Mouse (Mus musculus) G1E-ER4 (cell line): ENCODE data around the gene Scoc. TPM values are rescaled to one million over a fixed set of nuclear protein-coding genes. Genes with fewer than 3 reads are reported as not detected.

Experiments used
- GATA1 ChIP-seq: IDR thresholded peaks from one replicate; pipeline ENCODE4 v1.8.0; 2012; ENCODE audit warnings: low read length, inconsistent platforms
- polyA plus RNA-seq: library from polyadenylated mRNA; stranded (reverse); fragments of >175 nt; gene quantifications from 2 replicates; pipeline ENCODE4 v1.2.3, GENCODE M21; 2012

Gene Scoc
- polyA plus RNA-seq, 1 experiment, result 1.8 TPM

DNA sequence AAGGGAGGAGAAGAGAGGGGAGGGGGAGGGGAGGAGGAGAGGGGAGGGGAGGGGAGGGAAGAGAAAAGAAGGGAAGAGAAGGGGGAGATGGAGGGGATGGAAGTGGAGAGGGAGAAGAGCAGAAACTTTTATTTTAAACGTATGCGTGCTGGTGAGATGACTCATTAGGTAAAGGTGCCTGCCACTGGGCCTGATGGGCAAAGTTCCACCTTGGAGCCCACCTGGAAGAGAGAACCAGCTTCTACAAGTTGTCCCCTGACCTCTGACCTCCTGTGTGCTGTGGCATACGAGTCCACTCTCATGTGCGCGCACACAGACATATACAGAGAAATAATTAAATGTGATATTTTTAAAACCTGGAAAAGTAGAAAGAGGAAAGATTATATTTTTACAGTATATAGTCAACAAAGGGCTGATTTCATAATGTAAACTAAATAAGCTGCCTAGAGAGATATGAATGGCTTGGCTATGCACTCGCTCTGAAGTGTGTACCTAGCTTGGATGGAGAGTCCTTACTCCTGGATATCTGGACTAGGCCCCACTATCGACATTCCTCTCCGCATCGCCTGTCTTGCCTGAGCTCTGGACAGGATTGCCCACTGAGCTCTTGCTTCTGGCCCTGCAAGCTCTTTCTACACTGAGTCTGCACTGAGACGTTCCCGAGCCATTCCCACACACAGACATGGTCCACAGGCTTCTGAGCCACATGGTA is 39.2 kb downstream of the Scoc start:
- no peak for TF ChIP-seq GATA1

DNA sequence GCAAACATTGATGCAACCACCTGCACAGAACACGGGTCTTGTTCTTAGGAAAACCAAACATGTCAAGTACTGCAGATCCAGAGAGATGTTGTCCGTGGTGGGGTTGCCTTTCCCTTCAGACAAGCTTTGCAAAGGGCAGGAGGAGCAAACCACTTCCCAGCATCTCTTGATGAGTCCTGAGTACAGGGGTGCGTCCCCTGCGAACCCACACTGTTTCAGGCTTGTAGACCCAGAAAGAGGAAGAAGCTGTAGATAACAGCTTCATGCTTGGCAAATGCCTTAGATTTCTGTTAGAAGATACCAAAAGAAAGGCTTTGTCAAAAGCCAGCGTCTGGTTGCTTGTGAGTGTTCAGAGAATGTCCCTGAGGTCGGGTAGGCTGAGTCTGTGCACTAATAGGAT is 40.2 kb downstream of the Scoc start:
- no peak for TF ChIP-seq GATA1

DNA sequence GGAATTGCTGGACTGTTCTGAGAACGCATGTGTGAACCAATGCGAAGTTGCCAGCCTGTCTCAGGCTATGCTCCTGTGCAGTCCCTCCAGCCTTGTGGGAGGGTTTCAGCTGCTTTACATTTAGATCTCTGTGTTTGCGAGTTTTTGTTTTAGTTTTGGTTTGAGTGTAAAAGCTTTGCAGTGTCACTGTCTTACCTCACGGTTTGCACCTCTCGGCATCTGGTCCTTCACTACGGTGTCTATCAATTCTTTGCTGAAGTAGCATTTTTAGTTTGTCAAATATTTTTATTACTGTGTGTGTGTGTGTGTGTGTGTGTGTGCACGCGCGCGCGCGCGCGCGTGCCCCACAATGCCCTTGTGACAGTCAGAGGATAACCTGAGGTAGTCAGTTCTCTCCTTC is 41.3 kb downstream of the Scoc start:
- TF ChIP-seq GATA1, result no peak

DNA sequence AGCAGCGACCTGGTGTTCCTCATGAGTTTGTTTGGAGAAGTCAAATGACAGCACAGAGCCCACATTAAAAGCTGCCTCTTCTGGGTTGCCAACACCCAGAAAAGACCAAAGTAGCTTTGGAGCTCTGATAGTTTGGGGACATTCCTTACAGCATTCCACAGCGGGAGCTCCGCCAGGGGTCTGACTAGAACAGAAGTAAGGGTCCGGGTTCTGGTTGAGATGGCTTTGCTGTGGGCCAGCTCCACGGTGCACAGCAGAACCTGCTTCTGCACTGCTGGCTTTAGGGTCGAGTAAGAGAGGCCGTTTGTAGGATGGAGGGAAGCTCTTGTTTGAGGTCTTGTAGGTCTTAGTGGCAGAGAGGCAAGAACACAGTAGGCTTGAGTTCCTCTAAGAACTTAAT is 49.7 kb downstream of the Scoc start:
- TF ChIP-seq GATA1, result no peak

DNA sequence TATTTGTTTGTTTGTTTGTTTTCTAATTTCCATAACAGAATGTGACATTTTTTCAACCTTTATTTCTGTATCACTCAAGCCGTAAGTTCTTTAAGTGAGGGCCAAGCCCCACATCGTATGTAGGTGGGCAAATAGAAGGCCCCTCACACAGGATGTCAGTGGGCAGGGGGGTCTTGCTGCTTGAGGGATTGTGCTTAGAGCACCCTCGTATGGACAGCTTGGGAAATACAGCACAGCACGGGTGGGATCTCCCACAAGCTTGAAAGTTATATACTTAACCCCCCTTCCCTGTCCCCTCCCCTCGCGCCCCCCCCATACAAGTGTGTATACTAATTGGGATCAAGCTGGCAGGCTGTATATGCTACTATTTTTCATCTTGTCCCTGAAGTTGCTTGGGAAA is 51.4 kb downstream of the Scoc start:
- no peak for TF ChIP-seq GATA1

DNA sequence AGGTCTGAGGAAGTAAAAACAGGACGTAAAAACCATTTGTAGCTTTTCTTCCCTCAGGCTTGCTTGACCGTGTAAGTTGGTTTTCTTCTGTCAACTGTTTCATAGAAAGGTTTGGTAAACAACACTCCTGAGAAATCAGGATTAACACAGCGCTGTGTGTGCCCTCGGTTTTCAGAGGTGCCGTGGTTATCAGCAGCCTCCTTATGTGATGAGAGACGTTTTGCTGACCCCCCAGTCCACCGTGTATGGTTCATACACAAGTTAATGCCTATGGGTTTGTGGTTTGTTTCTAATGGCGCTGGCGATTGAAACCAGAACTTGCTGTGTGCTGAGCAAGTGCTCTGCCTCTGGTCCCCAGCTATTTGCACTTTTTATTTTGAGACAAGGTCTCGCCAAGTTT is 52.6 kb downstream of the Scoc start:
- TF ChIP-seq GATA1, result no peak

DNA sequence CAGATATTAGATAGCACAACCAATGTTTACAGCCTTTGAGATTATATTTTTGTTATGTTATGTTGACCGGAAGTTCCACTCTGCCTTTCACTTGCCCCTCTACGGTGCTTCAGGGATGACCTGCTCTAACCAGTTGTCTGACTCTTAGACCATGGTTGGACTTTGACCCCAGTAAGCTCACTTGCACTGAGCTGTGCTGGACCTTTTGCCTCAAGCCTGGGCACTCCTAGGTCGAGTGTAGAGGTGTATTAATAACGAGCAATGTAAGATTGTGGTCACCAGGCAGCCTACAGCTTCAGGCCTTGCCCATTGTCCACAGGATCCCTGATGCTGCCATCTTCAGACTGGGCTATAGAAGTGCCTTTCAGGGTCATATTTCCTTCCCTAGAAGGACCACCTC is 60.5 kb downstream of the Scoc start:
- no peak for TF ChIP-seq GATA1

DNA sequence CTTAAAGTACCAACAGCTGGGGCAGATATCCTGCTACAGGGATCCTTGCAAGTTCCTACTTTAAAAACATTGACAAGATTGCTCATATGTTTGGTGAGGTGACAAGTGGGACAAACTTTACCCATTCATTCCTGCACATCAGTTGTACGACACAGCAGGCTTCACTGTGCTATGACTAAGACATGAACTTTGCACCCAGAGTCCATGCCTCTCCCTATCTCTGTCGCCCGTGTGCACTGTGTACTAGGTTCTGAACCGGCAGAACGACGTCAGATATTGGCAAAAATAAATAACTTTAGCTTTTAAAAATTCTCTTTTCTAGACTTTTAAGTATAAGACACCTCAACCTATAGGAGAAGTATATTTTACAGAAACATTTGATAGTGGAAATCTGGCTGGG is 61.5 kb downstream of the Scoc start:
- TF ChIP-seq GATA1, result no peak

DNA sequence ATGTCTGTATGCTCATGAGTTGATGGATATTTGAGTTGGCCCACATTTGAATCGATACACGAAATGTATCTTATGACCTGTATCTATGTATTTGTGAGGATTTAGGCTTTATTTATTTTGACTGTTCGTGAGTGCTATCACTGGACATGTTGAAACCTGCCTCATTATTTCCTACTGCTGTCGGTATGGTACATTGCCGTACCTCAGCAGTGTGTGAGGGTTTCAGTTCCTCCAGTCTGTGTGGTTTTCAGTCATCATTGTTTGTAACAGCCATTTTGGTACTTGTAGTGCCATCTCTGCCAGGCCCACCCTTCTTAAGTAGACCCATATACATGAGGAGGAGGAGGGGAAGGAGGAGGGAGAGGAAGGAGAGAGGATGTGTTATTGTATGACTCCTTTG is 63.9 kb downstream of the Scoc start:
- TF ChIP-seq GATA1, result no peak

DNA sequence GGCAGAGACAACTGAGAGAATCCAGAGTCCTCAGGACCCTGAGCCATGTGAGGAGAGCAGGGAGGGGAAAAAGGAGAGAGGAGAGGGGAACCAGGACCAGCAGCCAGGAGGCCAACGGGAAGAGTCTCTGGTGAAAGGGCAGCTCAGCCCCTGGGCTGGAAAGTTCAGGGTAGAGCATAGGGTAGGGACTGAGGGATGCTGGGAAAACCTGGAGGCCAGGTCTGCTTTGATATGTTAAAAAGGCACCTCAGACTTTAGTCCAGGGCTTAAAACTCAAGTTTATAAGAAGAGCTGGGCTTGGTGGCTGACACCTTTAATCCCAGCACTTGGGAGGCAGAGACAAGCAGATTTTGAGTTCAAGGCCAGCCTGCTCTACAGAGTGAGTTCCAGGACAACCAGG is 65.7 kb downstream of the Scoc start:
- TF ChIP-seq GATA1, result no peak

DNA sequence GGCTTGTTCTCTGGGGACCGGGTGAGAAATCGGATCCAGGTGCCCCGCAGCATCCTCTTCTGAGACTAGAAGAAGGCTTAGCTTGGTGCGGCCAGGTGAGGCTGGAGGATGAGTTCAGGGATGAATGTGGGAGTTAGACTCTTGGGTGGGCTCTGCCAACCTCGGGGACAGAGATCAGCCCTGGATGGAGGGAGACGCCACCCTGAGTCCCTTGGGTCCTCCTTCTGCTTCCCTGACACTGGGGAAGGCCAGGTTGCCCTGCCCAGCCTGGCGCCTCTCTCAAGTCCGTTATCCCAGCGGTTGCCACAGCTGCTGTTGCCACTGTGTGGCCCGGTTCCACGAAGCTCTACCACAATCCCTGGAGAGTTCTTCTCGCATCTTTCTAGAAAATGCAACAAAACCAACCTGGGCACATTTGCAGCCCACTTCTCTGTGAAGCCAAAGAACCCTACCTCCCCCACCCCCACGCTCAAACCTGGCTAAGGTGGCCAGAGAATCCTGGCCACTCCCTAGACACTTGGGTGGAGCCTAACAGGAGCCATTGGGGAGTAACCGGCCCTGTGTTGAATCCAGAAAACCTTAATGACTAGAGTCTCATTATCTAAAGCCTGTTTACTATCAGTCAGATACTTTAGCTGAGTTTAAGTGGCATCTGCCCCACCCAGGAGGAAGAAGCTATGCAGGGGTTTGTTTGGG is 68.0 kb downstream of the Scoc start:
- no peak for TF ChIP-seq GATA1

DNA sequence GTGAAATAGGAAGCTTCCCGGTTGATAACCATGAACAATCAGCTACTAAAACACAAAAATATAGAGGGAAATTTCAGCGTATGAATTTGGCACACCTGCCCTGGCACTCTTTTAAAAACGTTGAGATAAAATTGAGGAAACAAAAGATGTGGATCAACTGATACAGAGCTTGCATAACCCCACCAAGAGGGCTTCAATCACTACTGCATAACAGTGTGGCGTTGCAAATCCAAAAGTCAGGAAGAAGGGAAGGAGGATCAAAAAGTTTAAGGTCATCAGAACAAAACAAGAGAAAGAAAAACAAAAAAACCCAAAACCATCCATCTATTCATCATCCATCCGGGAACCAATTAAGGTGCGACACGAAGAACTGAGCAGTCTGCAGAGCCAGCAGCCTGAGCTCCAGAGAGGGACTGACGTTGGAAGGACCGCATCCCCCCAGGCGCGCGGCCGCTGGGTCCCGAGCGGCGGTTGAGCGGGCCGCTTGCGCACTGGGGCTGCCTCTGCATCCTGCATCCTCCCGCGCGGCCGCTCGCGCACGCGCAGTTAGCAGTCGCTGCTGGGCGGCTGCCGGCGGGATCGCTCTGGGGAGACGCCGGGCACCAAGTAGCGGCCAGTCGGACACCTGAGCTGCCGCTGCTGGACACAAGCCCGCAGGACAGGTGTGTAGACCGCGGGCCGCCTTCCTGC is 68.7 kb downstream of the Scoc start, which contains the start of gene Clgn:
Gene Clgn (plus strand): TSS at position 552 of the 690 bp plus-strand sequence.
- no peak for TF ChIP-seq GATA1

DNA sequence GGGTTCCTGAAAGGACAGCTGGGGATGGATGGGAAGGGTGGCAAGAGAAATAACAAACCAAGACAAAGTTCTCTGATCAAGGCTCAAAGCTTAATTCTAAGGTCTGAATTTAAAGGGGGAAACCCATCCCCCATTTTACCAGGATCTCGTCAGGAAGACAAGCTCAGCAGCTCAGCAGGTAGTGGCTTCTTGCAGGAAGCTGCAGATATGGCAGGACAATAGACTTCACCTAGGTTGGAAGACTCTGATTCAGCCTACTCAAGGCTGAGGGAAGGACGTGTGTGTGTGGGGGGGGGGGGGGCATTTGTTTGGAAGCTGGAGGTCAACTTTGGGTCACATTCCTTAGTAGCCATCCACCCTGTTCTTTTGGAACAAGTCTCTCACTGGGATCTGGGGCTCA is 75.3 kb downstream of the Scoc start:
- TF ChIP-seq GATA1, result no peak

DNA sequence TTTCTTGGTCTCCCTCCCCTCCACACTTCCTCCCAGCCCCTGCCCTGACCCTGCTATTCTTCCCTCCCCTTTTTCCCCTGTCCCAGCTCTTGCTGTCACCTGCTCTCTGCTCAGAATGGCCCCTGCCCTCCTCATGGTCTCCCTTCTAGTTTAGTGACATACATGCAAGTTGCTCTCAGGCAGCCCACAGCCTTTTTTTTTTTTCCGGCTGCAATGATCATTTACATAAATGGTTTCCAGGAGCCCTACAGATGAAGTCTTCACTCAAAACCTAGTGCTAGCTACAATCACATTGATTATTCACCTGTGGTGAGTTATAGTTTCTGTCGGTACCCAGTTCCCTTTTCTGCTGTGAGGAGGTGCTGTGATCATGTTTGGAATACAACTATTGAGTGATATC is 77.2 kb downstream of the Scoc start:
- no peak for TF ChIP-seq GATA1

DNA sequence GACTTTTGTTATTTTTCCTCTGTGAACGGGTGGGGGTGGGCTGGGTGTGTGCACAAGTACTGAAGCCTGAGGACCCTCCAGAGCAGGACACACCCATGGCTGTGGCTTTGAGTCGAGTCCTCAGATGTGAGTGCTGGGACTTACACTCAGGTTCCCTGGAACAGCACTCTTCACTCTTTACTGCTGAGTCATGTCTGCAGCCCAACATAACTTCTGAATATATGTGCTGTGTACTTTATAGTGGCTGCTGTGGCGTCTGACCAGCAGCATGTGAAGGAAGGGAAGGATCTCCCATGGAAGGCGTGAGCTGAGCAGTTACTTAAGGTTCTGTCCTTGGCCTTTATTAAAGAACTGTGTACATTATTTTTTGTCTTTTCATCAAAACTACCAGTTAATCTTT is 78.0 kb downstream of the Scoc start:
- TF ChIP-seq GATA1, result no peak

Other genes with a start within 250 kb of the Scoc start
- gene Ucp1, start 168.0 kb downstream of the Scoc start, polyA plus RNA-seq, result not detected in 2 replicates
- gene Elmod2, start 125.9 kb downstream of the Scoc start, polyA plus RNA-seq, result 0.14 and 0.22 TPM in 2 replicates
- gene Mgat4d, start 109.9 kb downstream of the Scoc start, polyA plus RNA-seq, result not detected in 2 replicates
- gene Clgn, start 68.5 kb downstream of the Scoc start, polyA plus RNA-seq, result not detected in 2 replicates
- gene Olfr370, start 77.4 kb upstream of the Scoc start, polyA plus RNA-seq, result not detected in 2 replicates
- gene Ndufb7, start 108.3 kb upstream of the Scoc start, polyA plus RNA-seq, result 277 and 338 TPM in 2 replicates
- gene Tecr, start 149.6 kb upstream of the Scoc start, polyA plus RNA-seq, result 121 and 229 TPM in 2 replicates
- gene Dnajb1, start 149.8 kb upstream of the Scoc start, polyA plus RNA-seq, result 48.1 and 64.0 TPM in 2 replicates
- gene Gipc1, start 194.3 kb upstream of the Scoc start, polyA plus RNA-seq, result 63.1 and 78.2 TPM in 2 replicates
- 0.06 and 0.13 TPM in 2 replicates for gene Ptger1, start 208.3 kb upstream of the Scoc start, polyA plus RNA-seq
- gene Pkn1, start 240.8 kb upstream of the Scoc start, polyA plus RNA-seq, result 75.4 and 91.7 TPM in 2 replicates